Mouse (Mus musculus) kidney, embryonic 14.5 days (tissue): ENCODE results near the gene Ndufaf8. TPM values are rescaled to one million over a fixed set of nuclear protein-coding genes. Genes with fewer than 3 reads are reported as not detected.

Experiments
- microRNA-seq: library from miRNA; unstranded; fragments of <30 nt; microRNA quantifications from one replicate; pipeline ENCODE4, GENCODE M21; 2016
- polyA plus RNA-seq: library from polyadenylated mRNA; unstranded; fragments of >200 nt; fragmentation: Nextera tagmentation; extraction: Ambion mirVana; gene quantifications from 2 replicates; pipeline ENCODE4 v1.2.1, GENCODE M21; 2014

Ndufaf8 gene
- polyA plus RNA-seq, 1 experiment from 2014 or later = 97.3 TPM

Small RNA genes lying within 50 kb of the gene (microRNA-seq; reads per million reads assigned to microRNA genes)
- not detected for gene Gm25948

Other genes with a start within 250 kb of the Ndufaf8 start
- 87.1 and 94.0 TPM in 2 replicates for gene Chmp6, start 185.5 kb upstream of the Ndufaf8 start, polyA plus RNA-seq
- 15.7 and 18.2 TPM in 2 replicates for gene Baiap2, start 156.2 kb upstream of the Ndufaf8 start, polyA plus RNA-seq
- gene Aatk, start 51.8 kb upstream of the Ndufaf8 start, polyA plus RNA-seq = 1.3 and 1.9 TPM in 2 replicates
- gene Cep131, start 12.1 kb upstream of the Ndufaf8 start, polyA plus RNA-seq = 19.9 and 28.1 TPM in 2 replicates
- gene Tepsin, start 197 bp upstream of the Ndufaf8 start, polyA plus RNA-seq = 12.2 and 15.6 TPM in 2 replicates
- gene Slc38a10, start 52.4 kb downstream of the Ndufaf8 start, polyA plus RNA-seq = 81.2 and 89.0 TPM in 2 replicates
- 20.3 and 27.2 TPM in 2 replicates for gene Bahcc1, start 134.0 kb downstream of the Ndufaf8 start, polyA plus RNA-seq
- gene Actg1, start 249.6 kb downstream of the Ndufaf8 start, polyA plus RNA-seq = 2,303 and 2,603 TPM in 2 replicates